Mouse (Mus musculus) C2C12 (cell line): ENCODE data around the gene Pax7. TPM values are rescaled to one million over a fixed set of nuclear protein-coding genes. Genes with fewer than 3 reads are reported as not detected.
A peak's percentile ranks its signal among the peaks of the same experiment; 100 is the strongest.

Source experiments
- H3K27me3 ChIP-seq: one replicate; pipeline ENCODE4 v1.6.1; 2011; ENCODE audit not compliant: control insufficient read depth, insufficient read depth, insufficient read length
- H3K36me3 ChIP-seq: one replicate; pipeline ENCODE4 v1.6.1; 2011; ENCODE audit not compliant: control insufficient read depth, insufficient read depth
- H3K4me3 ChIP-seq: one replicate; pipeline ENCODE4 v1.5.1; 2011; ENCODE audit warnings: mild to moderate bottlenecking, control low read depth; ENCODE audit not compliant: poor library complexity, insufficient read depth, severe bottlenecking
- H3K79me2 ChIP-seq: one replicate; pipeline ENCODE4 v1.6.1; 2011; ENCODE audit not compliant: control insufficient read depth, insufficient read depth
- H3K79me3 ChIP-seq: one replicate; pipeline ENCODE4 v1.6.1; 2011; ENCODE audit warnings: low read depth, control low read depth
- H3ac ChIP-seq: one replicate; pipeline ENCODE3; 2011; ENCODE audit warnings: low read depth; ENCODE audit not compliant: control insufficient read depth, insufficient read length
- CEBPB ChIP-seq: IDR thresholded peaks from one replicate; pipeline ENCODE4 v1.6.1; 2011; ENCODE audit warnings: low read depth, mild to moderate bottlenecking, control low read depth, moderate library complexity
- CTCF ChIP-seq: IDR thresholded peaks from one replicate; pipeline ENCODE4 v1.5.1; 2011; ENCODE audit not compliant: control insufficient read depth, insufficient read depth, insufficient read length
- FOSL1 ChIP-seq: IDR thresholded peaks from one replicate; pipeline ENCODE4 v1.8.0; 2011; ENCODE audit warnings: mild to moderate bottlenecking, low read length; ENCODE audit not compliant: poor library complexity, insufficient read depth, severe bottlenecking
- MAX ChIP-seq: IDR thresholded peaks from one replicate; pipeline ENCODE4 v1.6.1; 2011; ENCODE audit warnings: mild to moderate bottlenecking, control low read depth
- MYOD1 ChIP-seq: IDR thresholded peaks from one replicate; pipeline ENCODE4 v1.6.1; 2011; ENCODE audit warnings: low read depth; ENCODE audit not compliant: control insufficient read depth, insufficient read length
- MYOG ChIP-seq: IDR thresholded peaks from one replicate; pipeline ENCODE4 v1.6.1; 2011; ENCODE audit not compliant: control insufficient read depth, insufficient read length; ENCODE audit errors: extremely low read depth
- USF1 ChIP-seq: IDR thresholded peaks from one replicate; pipeline ENCODE4 v1.6.1; 2011; ENCODE audit warnings: low read depth, mild to moderate bottlenecking, control low read depth, moderate library complexity
- polyA plus RNA-seq: library from polyadenylated mRNA; unstranded; fragments of >200 nt; fragmentation: generic; extraction: Trizol; gene quantifications from one replicate; pipeline ENCODE4 v1.2.1, GENCODE M21; 2012; ENCODE audit warnings: missing spikeins

The Pax7 gene
- polyA plus RNA-seq, 1 experiment: 1.1 TPM

GRCm38 (mm10) chr4:139836196-139836595 is 2.9 kb upstream of the Pax7 start:
- Histone ChIP-seq H3K79me2 (no peaks in the 10 kb centered on the region), H3K36me3 (no peaks in the 10 kb centered on the region), H3K4me3 (no peak overlapping the region), H3K79me3 (no peaks in the 10 kb centered on the region), H3ac (peak overlapping the region; percentile 12), H3K27me3 (peaks cover 29% of the 10 kb centered on the region)
- TF ChIP-seq MYOG: no peak
- TF ChIP-seq CEBPB: no peak
- TF ChIP-seq CTCF: no peak
- no peak for TF ChIP-seq USF1
- no peak for TF ChIP-seq MYOD1
- TF ChIP-seq MAX: no peak
- no peak for TF ChIP-seq FOSL1

DNA sequence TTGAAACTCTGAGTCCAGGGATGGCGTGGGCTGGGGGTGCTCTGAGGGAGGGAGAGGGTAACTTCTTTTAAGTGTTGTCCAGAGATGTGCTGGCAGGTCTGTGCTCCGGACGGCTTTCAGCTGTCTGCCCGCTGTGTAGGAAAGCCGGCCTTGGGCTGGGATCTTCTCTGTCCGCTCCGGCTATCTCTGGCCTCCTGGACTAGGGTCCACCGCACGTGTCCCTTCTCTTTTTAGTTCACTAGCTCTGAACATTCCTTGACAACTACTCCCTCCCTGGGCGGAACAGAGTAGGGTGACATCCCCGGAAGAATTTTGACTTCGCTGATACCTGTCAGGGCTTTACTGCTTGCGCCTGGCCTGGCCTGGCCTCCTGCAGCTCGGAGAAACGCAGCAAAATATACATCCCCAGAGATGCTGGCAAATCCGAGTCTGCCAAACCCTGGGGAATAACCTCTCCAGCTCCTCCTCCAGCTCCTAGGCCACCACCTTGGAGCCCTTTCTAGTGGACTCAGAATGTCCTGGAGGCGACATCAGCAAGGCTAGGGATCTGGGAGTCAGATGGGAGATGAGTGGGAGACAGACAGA is 581 bp upstream of the Pax7 start:
- Histone ChIP-seq H3K79me2 (no peaks in the 10 kb centered on the region), H3K79me3 (no peaks in the 10 kb centered on the region), H3K4me3 (no peak overlapping the region), H3K36me3 (no peaks in the 10 kb centered on the region), H3K27me3 (peaks cover 50% of the 10 kb centered on the region), H3ac (no peak overlapping the region)
- TF ChIP-seq CEBPB (no peak), CTCF (no peak), MYOD1 (no peak), USF1 (no peak), MYOG (no peak), FOSL1 (no peak), MAX (no peak)

GRCm38 (mm10) chr4:139832281-139833035 is 870 bp downstream of the Pax7 start:
- H3K27me3 ChIP-seq: peaks cover 64% of the 10 kb centered on the region
- no peak overlapping the region for H3K4me3 ChIP-seq
- TF ChIP-seq CEBPB: no peak
- peak overlapping the region; percentile 30 for H3ac ChIP-seq
- no peaks in the 10 kb centered on the region for H3K79me3 ChIP-seq
- no peaks in the 10 kb centered on the region for H3K79me2 ChIP-seq
- no peaks in the 10 kb centered on the region for H3K36me3 ChIP-seq

GRCm38 (mm10) chr4:139831501-139832230 is 1.7 kb downstream of the Pax7 start:
- H3K79me3 ChIP-seq: no peaks in the 10 kb centered on the region
- no peaks in the 10 kb centered on the region for H3K36me3 ChIP-seq
- H3K27me3 ChIP-seq: peaks cover 66% of the 10 kb centered on the region
- peak overlapping the region; percentile 23 for H3ac ChIP-seq
- TF ChIP-seq CTCF (no peak), MAX (no peak), MYOG (no peak), USF1 (no peak), FOSL1 (no peak), MYOD1 (no peak), CEBPB (no peak)
- H3K79me2 ChIP-seq: no peaks in the 10 kb centered on the region
- H3K4me3 ChIP-seq: peak overlapping the region; percentile 6

- no peak overlapping the region for H3ac ChIP-seq
- no peaks in the 10 kb centered on the region for H3K79me3 ChIP-seq
- H3K36me3 ChIP-seq: no peaks in the 10 kb centered on the region
- H3K27me3 ChIP-seq: peaks cover 73% of the 10 kb centered on the region
- H3K4me3 ChIP-seq: no peak overlapping the region
- no peak for TF ChIP-seq MYOD1
- TF ChIP-seq FOSL1: no peak
- no peak for TF ChIP-seq MYOG
- TF ChIP-seq USF1: no peak
- no peak for TF ChIP-seq MAX
- TF ChIP-seq CEBPB: no peak
- TF ChIP-seq CTCF: no peak
- H3K79me2 ChIP-seq: no peaks in the 10 kb centered on the region
Observed at GRCm38 (mm10) chr4:139830581-139831387, 2.5 kb downstream of the Pax7 start.
